Mouse (Mus musculus) hindbrain, embryonic 13.5 days (tissue): Measurements from ENCODE around the gene Timmdc1. TPM values are rescaled to one million over a fixed set of nuclear protein-coding genes. Genes with fewer than 3 reads are reported as not detected.

Source experiments
- ATAC-seq: fragments of 200-750 bp; cut with Nextera tagmentation; 2 replicates; pipeline ENCODE4 v1.8.0; 2017; ENCODE audit warnings: moderate TSS enrichment; ENCODE audit not compliant: low FRiP score
- H3K27ac ChIP-seq: fragments of 300-500 bp; sonication (generic); 2 replicates; pipeline ENCODE4 v1.5.1; 2015; ENCODE audit warnings: inconsistent platforms, mild to moderate bottlenecking, moderate library complexity
- H3K27me3 ChIP-seq: fragments of 300-500 bp; sonication (generic); 2 replicates; pipeline ENCODE4 v1.6.1; 2015; ENCODE audit warnings: mild to moderate bottlenecking, inconsistent platforms
- H3K36me3 ChIP-seq: fragments of 300-500 bp; sonication (generic); 2 replicates; pipeline ENCODE4 v1.6.1; 2015; ENCODE audit warnings: mild to moderate bottlenecking, inconsistent platforms
- H3K4me1 ChIP-seq: fragments of 300-500 bp; sonication (generic); replicated peaks from 2 replicates; pipeline ENCODE4 v1.6.1; 2015; ENCODE audit warnings: inconsistent platforms
- H3K4me2 ChIP-seq: fragments of 300-500 bp; sonication (generic); 2 replicates; pipeline ENCODE4 v1.6.1; 2015; ENCODE audit warnings: inconsistent platforms, mild to moderate bottlenecking, moderate library complexity
- H3K4me3 ChIP-seq: fragments of 300-500 bp; sonication (generic); 2 replicates; pipeline ENCODE4 v1.5.1; 2015; ENCODE audit warnings: mild to moderate bottlenecking, inconsistent platforms
- H3K9ac ChIP-seq: fragments of 300-500 bp; sonication (generic); 2 replicates; pipeline ENCODE4 v1.6.1; 2015; ENCODE audit warnings: mild to moderate bottlenecking, inconsistent platforms
- H3K9me3 ChIP-seq: fragments of 300-500 bp; sonication (generic); 2 replicates; pipeline ENCODE4 v1.6.1; 2016; ENCODE audit warnings: inconsistent platforms
- WGBS: fragments of 180-500 bp; shearing (Covaris S2); methylation state at CpG from one replicate; pipeline ENCODE4 v1.1.7; 2015; 5-methylcytosine and 5-hydroxymethylcytosine counted together
- polyA plus RNA-seq: library from polyadenylated mRNA; unstranded; fragments of >200 nt; fragmentation: Nextera tagmentation; extraction: Ambion mirVana; gene quantifications from 2 replicates; pipeline ENCODE4 v1.2.1, GENCODE M21; 2015

Gene Timmdc1
- 37.3 and 37.8 TPM in 2 replicates for polyA plus RNA-seq

- WGBS = under 1% methylated on average over 73 of the region's 73 CpGs
- peak within 1 kb of the TSS; percentile 94 for H3K27ac ChIP-seq
Measured at GRCm38 (mm10) chr16:38522129-38523084, at the start of gene Timmdc1. TSS of gene Timmdc1 (minus strand) at chr16:38522663.

GRCm38 (mm10) chr16:38571481-38571880 lies 49.0 kb upstream of the Timmdc1 start:
- Histone ChIP-seq H3K9ac (no peak overlapping the region), H3K27ac (no peak overlapping the region), H3K4me1 (no peaks in the 10 kb centered on the region), H3K4me2 (no peak overlapping the region), H3K36me3 (peaks cover 72% of the 10 kb centered on the region), H3K4me3 (no peak overlapping the region), H3K27me3 (no peaks in the 10 kb centered on the region), H3K9me3 (no peaks in the 10 kb centered on the region)
- WGBS = 98% methylated on average over 3 of the region's 3 CpGs
- ATAC-seq = no peak

More at GRCm38 (mm10) chr16:38522129-38523084, at the start of gene Timmdc1:
- ATAC-seq = peak; percentile 99
- Histone ChIP-seq H3K9ac (peak within 1 kb of the TSS; percentile 97), H3K9me3 (no peaks in the 10 kb centered on the region), H3K4me3 (peak within 1 kb of the TSS; percentile 92), H3K27me3 (no peaks in the 10 kb centered on the region), H3K36me3 (peaks cover 42% of the 10 kb centered on the region), H3K4me2 (peak within 1 kb of the TSS; percentile 62), H3K4me1 (peaks cover 16% of the 10 kb centered on the region)

DNA sequence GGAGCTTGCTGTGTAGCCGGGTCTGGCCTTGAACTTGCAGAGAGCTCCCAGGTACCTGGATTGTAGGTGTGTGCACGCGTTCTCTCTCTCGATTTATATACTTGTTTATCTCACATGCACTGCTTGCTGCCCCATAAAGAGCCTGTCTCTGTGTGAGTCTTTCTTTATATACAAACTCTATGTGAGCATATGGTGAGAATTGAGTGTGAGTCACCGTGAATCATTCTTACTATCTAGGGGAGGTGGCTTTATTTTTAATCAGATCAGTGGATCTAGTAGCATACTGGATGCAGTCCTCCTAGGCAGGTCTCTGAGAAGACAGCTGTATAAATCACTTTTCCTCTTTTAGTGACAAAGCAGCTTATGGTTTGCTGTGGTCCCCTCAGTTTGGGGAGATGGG lies 45.7 kb upstream of the Timmdc1 start:
- over 99% methylated on average over 5 of the region's 5 CpGs for WGBS
- Histone ChIP-seq H3K4me3 (no peak overlapping the region), H3K27ac (no peak overlapping the region), H3K9me3 (no peaks in the 10 kb centered on the region), H3K4me2 (no peak overlapping the region), H3K4me1 (peaks cover 24% of the 10 kb centered on the region), H3K9ac (no peak overlapping the region), H3K36me3 (peaks cover 68% of the 10 kb centered on the region), H3K27me3 (no peaks in the 10 kb centered on the region)
- ATAC-seq = no peak

DNA sequence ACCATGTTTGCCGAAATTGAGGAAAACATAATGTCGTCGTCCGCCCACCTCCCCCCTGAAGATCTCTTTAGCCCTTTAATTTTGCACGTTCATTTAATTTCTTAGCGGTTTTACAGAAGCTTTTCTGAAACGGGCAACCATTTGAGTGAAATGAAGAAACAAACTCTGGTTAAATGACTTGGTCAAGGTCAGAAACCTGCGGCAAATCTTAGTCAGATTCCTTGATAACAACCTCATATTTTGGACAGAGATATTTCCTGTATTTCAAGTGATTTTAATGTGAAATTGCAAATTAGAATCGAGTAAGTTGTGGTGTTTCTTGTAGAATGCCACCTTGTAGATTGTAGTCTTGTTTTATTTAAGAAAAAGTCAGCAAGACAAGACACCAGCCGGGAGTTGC lies 41.1 kb upstream of the Timmdc1 start:
- H3K9ac ChIP-seq = peak overlapping the region; percentile 89
- H3K9me3 ChIP-seq = no peaks in the 10 kb centered on the region
- 40% methylated on average over 10 of the region's 10 CpGs for WGBS
- peak overlapping the region; percentile 82 for H3K4me2 ChIP-seq
- H3K4me3 ChIP-seq = peak overlapping the region; percentile 92
- no peak overlapping the region for H3K27ac ChIP-seq
- peaks cover 15% of the 10 kb centered on the region for H3K27me3 ChIP-seq
- ATAC-seq = no peak
- peaks cover 31% of the 10 kb centered on the region for H3K36me3 ChIP-seq
- H3K4me1 ChIP-seq = peaks cover 25% of the 10 kb centered on the region

- H3K9me3 ChIP-seq = no peaks in the 10 kb centered on the region
- H3K36me3 ChIP-seq = peaks cover 25% of the 10 kb centered on the region
- peak overlapping the region; percentile 82 for H3K4me2 ChIP-seq
- peak overlapping the region; percentile 89 for H3K9ac ChIP-seq
- peaks cover 18% of the 10 kb centered on the region for H3K27me3 ChIP-seq
- H3K4me3 ChIP-seq = peak overlapping the region; percentile 92
- H3K27ac ChIP-seq = peak overlapping the region; percentile 81
- no peak; the same call in none of the 2 replicates for ATAC-seq
- 0% methylated on average over 25 of the region's 25 CpGs for WGBS
- H3K4me1 ChIP-seq = peaks cover 25% of the 10 kb centered on the region
Measured at GRCm38 (mm10) chr16:38562968-38563327, 40.5 kb upstream of the Timmdc1 start.

- Histone ChIP-seq H3K9me3 (no peaks in the 10 kb centered on the region), H3K27me3 (peaks cover 18% of the 10 kb centered on the region), H3K36me3 (peaks cover 21% of the 10 kb centered on the region), H3K4me2 (peak overlapping the region; percentile 82), H3K9ac (peak overlapping the region; percentile 89), H3K4me1 (peaks cover 25% of the 10 kb centered on the region), H3K4me3 (peak overlapping the region; percentile 92), H3K27ac (peak overlapping the region; percentile 81)
- ATAC-seq = peak; percentile 97
- 8% methylated on average over 37 of the region's 37 CpGs for WGBS
Measured at GRCm38 (mm10) chr16:38562131-38562967, 39.9 kb upstream of the Timmdc1 start.

- Histone ChIP-seq H3K4me1 (peaks cover 2% of the 10 kb centered on the region; the same call in 1 of the 2 replicates), H3K4me3 (no peak within 1 kb of the TSS), H3K9me3 (no peaks in the 10 kb centered on the region), H3K27ac (no peak within 1 kb of the TSS), H3K36me3 (no peaks in the 10 kb centered on the region), H3K27me3 (peaks cover 42% of the 10 kb centered on the region), H3K9ac (no peak within 1 kb of the TSS), H3K4me2 (no peak within 1 kb of the TSS)
- 70% methylated on average over 3 of the region's 3 CpGs for WGBS
- ATAC-seq = no peak
Measured at GRCm38 (mm10) chr16:38558221-38558748, 35.8 kb upstream of the Timmdc1 start, which contains the start of gene Tmem39a. TSS of gene Tmem39a (plus strand) at chr16:38558698.

- H3K9ac ChIP-seq = no peak overlapping the region
- no peaks in the 10 kb centered on the region for H3K4me1 ChIP-seq
- WGBS = 81% methylated on average over 3 of the region's 3 CpGs
- H3K4me2 ChIP-seq = no peak overlapping the region
- H3K27me3 ChIP-seq = peaks cover 59% of the 10 kb centered on the region
- no peaks in the 10 kb centered on the region for H3K9me3 ChIP-seq
- H3K36me3 ChIP-seq = no peaks in the 10 kb centered on the region
- no peak for ATAC-seq
- H3K27ac ChIP-seq = no peak overlapping the region
- no peak overlapping the region for H3K4me3 ChIP-seq
Measured at GRCm38 (mm10) chr16:38555988-38556387, 33.5 kb upstream of the Timmdc1 start.

GRCm38 (mm10) chr16:38549479-38550396 lies 27.3 kb upstream of the Timmdc1 start, which contains the start of gene Poglut1:
TSS of gene Poglut1 (minus strand) at chr16:38550258.
- Histone ChIP-seq H3K4me1 (peaks cover 22% of the 10 kb centered on the region), H3K9ac (peak within 1 kb of the TSS; percentile 95), H3K27me3 (peaks cover 26% of the 10 kb centered on the region), H3K36me3 (peaks cover 22% of the 10 kb centered on the region), H3K4me2 (peak within 1 kb of the TSS; percentile 77), H3K27ac (peak within 1 kb of the TSS; percentile 88), H3K4me3 (peak within 1 kb of the TSS; percentile 86), H3K9me3 (no peaks in the 10 kb centered on the region)
- peak; percentile 95 for ATAC-seq
- WGBS = 3% methylated on average over 54 of the region's 54 CpGs

DNA sequence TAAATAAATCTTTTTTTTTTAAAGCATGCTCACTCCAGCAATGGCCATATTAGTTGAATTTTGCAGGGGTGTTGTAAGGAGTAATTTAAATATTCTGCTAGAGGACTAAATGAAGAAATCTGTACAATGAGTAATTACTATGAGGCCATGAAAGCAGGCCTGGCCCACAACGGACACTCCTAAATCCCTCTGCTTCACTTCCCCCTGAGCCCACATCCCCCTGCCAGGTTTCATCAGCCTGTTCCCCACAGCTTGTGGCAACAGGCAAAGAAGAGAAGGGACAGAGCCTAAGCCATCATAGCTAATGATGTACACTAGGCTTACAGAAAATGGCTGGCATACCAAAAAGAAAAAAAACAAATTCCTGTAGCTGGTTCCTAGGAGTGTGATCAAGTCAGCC lies 25.5 kb upstream of the Timmdc1 start:
- WGBS = 100% methylated on average over 1 of the region's 1 CpGs
- peak overlapping the region; percentile 86 for H3K4me3 ChIP-seq
- no peaks in the 10 kb centered on the region for H3K9me3 ChIP-seq
- peaks cover 22% of the 10 kb centered on the region for H3K4me1 ChIP-seq
- H3K9ac ChIP-seq = peak overlapping the region; percentile 95; the same call in 1 of the 2 replicates
- H3K36me3 ChIP-seq = peaks cover 36% of the 10 kb centered on the region
- H3K4me2 ChIP-seq = peak overlapping the region; percentile 77
- H3K27ac ChIP-seq = no peak overlapping the region
- peaks cover 14% of the 10 kb centered on the region for H3K27me3 ChIP-seq
- ATAC-seq = no peak
